Mouse (Mus musculus) hindlimb bud, embryonic 11.5 days (tissue): Measurements from ENCODE around the gene Abhd14b.
A peak's percentile ranks its signal among the peaks of the same experiment; 100 is the strongest.

ENCODE experiments used
- DNase-seq: peaks from one replicate; pipeline ENCODE4 v3.0.0-alpha.2; 2012; ENCODE audit warnings: low read depth, low spot score; ENCODE audit errors: extremely low spot score

The Abhd14b gene

GRCm38 (mm10) chr9:106429221-106430014 lies 17.8 kb upstream of the Abhd14b start, which contains the start of gene Rpl29:
Rpl29 (plus strand) TSS chr9:106429454.
- peak; percentile 95 for DNase-seq

- no peak for DNase-seq
Observed at GRCm38 (mm10) chr9:106430015-106430264, 17.3 kb upstream of the Abhd14b start.

- DNase-seq, result no peak
Observed at GRCm38 (mm10) chr9:106433389-106433788, 13.9 kb upstream of the Abhd14b start.

GRCm38 (mm10) chr9:106436566-106436965 lies 10.7 kb upstream of the Abhd14b start:
- DNase-seq, result no peak

GRCm38 (mm10) chr9:106442680-106443079 lies 4.6 kb upstream of the Abhd14b start:
- no peak for DNase-seq

- DNase-seq, result no peak
Observed at GRCm38 (mm10) chr9:106444836-106445235, 2.4 kb upstream of the Abhd14b start.

GRCm38 (mm10) chr9:106447951-106448350 lies 692 bp downstream of the Abhd14b start:
- DNase-seq, result no peak

- DNase-seq, result no peak
Observed at GRCm38 (mm10) chr9:106448498-106449031, 1.3 kb downstream of the Abhd14b start.

- DNase-seq, result no peak
Observed at GRCm38 (mm10) chr9:106449947-106450346, 2.7 kb downstream of the Abhd14b start.

GRCm38 (mm10) chr9:106450661-106451060 lies 3.4 kb downstream of the Abhd14b start:
- DNase-seq, result no peak

GRCm38 (mm10) chr9:106451298-106451697 lies 4.0 kb downstream of the Abhd14b start:
- DNase-seq, result no peak

GRCm38 (mm10) chr9:106451899-106452298 lies 4.6 kb downstream of the Abhd14b start:
- DNase-seq, result no peak

GRCm38 (mm10) chr9:106452351-106452750 lies 5.1 kb downstream of the Abhd14b start:
- no peak for DNase-seq

GRCm38 (mm10) chr9:106452821-106453220 lies 5.6 kb downstream of the Abhd14b start:
- DNase-seq, result no peak

GRCm38 (mm10) chr9:106453271-106454070 lies 6.2 kb downstream of the Abhd14b start, which contains the start of gene Pcbp4:
Pcbp4 (plus strand) TSS chr9:106453291.
- no peak for DNase-seq

- no peak for DNase-seq
Observed at GRCm38 (mm10) chr9:106454071-106454761, 7.0 kb downstream of the Abhd14b start.

GRCm38 (mm10) chr9:106454888-106455681 lies 7.8 kb downstream of the Abhd14b start:
- no peak for DNase-seq

GRCm38 (mm10) chr9:106456325-106457162 lies 9.3 kb downstream of the Abhd14b start:
- DNase-seq, result no peak

- no peak for DNase-seq
Observed at GRCm38 (mm10) chr9:106457163-106457559, 9.9 kb downstream of the Abhd14b start.

- DNase-seq, result no peak
Observed at GRCm38 (mm10) chr9:106457920-106458319, 10.7 kb downstream of the Abhd14b start.
